Mouse (Mus musculus) lung, postnatal 0 days (tissue): ENCODE data around the gene Ubr2. TPM values are rescaled to one million over a fixed set of nuclear protein-coding genes. Genes with fewer than 3 reads are reported as not detected.

ENCODE experiments used
- ATAC-seq: fragments of 200-750 bp; cut with Nextera tagmentation; 2 replicates; pipeline ENCODE4 v1.8.0; 2017; ENCODE audit warnings: moderate library complexity
- DNase-seq: peaks from one replicate; pipeline ENCODE4 v3.0.0-alpha.2; 2016; ENCODE audit warnings: low spot score
- H3K27ac ChIP-seq: fragments of 300-500 bp; sonication (generic); 2 replicates; pipeline ENCODE4 v1.5.1; 2014; ENCODE audit warnings: antibody characterized with exemption, mild to moderate bottlenecking, low read length, mixed read lengths
- H3K27me3 ChIP-seq: fragments of 300-500 bp; sonication (generic); replicated peaks from 2 replicates; pipeline ENCODE4 v1.6.1; 2014; ENCODE audit warnings: low read length, mixed read lengths; ENCODE audit not compliant: insufficient read depth
- H3K36me3 ChIP-seq: fragments of 300-500 bp; sonication (generic); 2 replicates; pipeline ENCODE4 v1.6.1; 2014; ENCODE audit warnings: low read length, mixed read lengths; ENCODE audit not compliant: insufficient read depth
- H3K4me1 ChIP-seq: fragments of 300-500 bp; sonication (generic); 2 replicates; pipeline ENCODE4 v1.6.1; 2014; ENCODE audit warnings: antibody characterized with exemption, low read depth, low read length, mixed read lengths; ENCODE audit not compliant: insufficient read depth
- H3K4me2 ChIP-seq: fragments of 300-500 bp; sonication (generic); replicated peaks from 2 replicates; pipeline ENCODE4 v1.6.1; 2014; ENCODE audit warnings: low read depth, mild to moderate bottlenecking, low read length, moderate library complexity, mixed read lengths
- H3K4me3 ChIP-seq: fragments of 300-500 bp; sonication (generic); 2 replicates; pipeline ENCODE4 v1.5.1; 2014; ENCODE audit warnings: low read depth, low read length
- H3K9ac ChIP-seq: fragments of 300-500 bp; sonication (generic); replicated peaks from 2 replicates; pipeline ENCODE4 v1.6.1; 2014; ENCODE audit warnings: low read depth, mild to moderate bottlenecking
- H3K9me3 ChIP-seq: fragments of 300-500 bp; sonication (generic); 2 replicates; pipeline ENCODE4 v1.6.1; 2016; ENCODE audit warnings: low read length, mixed read lengths
- CTCF ChIP-seq: IDR thresholded peaks from 2 replicates; pipeline ENCODE4 v1.5.1; 2016; ENCODE audit warnings: antibody characterized with exemption, mild to moderate bottlenecking
- EP300 ChIP-seq: IDR thresholded peaks from 2 replicates; pipeline ENCODE4 v1.6.1; 2016; ENCODE audit warnings: antibody characterized with exemption, mild to moderate bottlenecking, control low read depth
- WGBS: fragments of 180-500 bp; shearing (Covaris S2); extraction: QIAGEN DNeasy Blood & Tissue Kit; methylation state at CpG from one replicate; pipeline ENCODE4 v1.1.7; 2014; 5-methylcytosine and 5-hydroxymethylcytosine counted together
- polyA plus RNA-seq: library from polyadenylated mRNA; unstranded; fragments of >200 nt; fragmentation: Nextera tagmentation; extraction: Ambion mirVana; gene quantifications from 2 replicates; pipeline ENCODE4 v1.2.1, GENCODE M21; 2015

The Ubr2 gene
- polyA plus RNA-seq, 1 experiment from 2014 or later, result 11.8 TPM

DNA sequence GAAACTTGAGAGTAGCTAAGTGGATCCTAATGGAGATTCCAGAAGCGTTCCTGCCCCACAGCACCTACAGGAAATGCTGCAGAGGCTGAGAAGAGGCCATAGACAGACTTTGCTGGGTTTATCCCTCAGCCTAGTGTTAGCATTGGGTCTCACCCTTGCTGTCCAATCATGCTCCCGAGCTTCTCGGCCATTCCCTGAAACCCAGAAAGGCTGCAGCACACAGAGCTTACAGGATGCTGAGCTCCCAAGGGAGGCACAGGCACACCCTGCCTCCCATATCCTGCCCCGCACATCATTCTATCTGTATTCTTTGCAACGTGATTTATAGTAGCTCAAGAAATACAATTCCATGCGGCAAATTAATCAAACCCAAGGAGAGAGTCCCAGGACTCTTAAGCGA is 13.9 kb downstream of the Ubr2 start:
- Histone ChIP-seq H3K27ac (no peak overlapping the region), H3K27me3 (no peaks in the 10 kb centered on the region), H3K4me3 (no peak overlapping the region), H3K4me1 (no peaks in the 10 kb centered on the region), H3K9me3 (no peaks in the 10 kb centered on the region), H3K36me3 (peaks cover 43% of the 10 kb centered on the region), H3K4me2 (no peak overlapping the region), H3K9ac (no peak overlapping the region)
- TF ChIP-seq CTCF (no peak), EP300 (no peak)
- ATAC-seq (peak; percentile 23; the same call in 1 of the 2 replicates), DNase-seq (no peak)
- WGBS, result 57% methylated on average over 7 of the region's 7 CpGs

DNA sequence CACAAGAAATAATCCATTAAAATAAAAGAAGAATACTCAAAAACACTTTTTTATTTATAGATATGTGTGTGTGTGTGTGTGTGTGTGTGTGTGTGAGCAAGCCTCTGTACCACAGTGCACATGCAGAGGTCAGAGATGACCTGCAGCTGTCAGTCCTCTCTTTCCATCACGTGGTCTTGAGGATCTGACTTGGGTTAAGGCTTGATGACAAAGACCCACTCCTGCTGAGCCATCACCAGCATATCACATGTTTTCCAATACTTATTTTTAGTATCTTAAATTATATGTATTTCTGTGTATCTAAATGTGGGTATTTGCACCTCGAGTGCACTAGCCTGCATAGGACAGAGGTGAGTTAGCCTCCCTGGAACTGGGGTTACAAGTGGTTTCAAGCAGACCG is 14.7 kb downstream of the Ubr2 start:
- H3K9ac ChIP-seq, result no peak overlapping the region
- ATAC-seq (no peak), DNase-seq (no peak)
- H3K4me1 ChIP-seq, result no peaks in the 10 kb centered on the region
- peaks cover 46% of the 10 kb centered on the region for H3K36me3 ChIP-seq
- H3K27ac ChIP-seq, result no peak overlapping the region
- 64% methylated on average over 3 of the region's 3 CpGs for WGBS
- no peak overlapping the region for H3K4me3 ChIP-seq
- no peak for TF ChIP-seq CTCF
- TF ChIP-seq EP300, result no peak
- no peaks in the 10 kb centered on the region for H3K27me3 ChIP-seq
- no peaks in the 10 kb centered on the region for H3K9me3 ChIP-seq
- no peak overlapping the region for H3K4me2 ChIP-seq

DNA sequence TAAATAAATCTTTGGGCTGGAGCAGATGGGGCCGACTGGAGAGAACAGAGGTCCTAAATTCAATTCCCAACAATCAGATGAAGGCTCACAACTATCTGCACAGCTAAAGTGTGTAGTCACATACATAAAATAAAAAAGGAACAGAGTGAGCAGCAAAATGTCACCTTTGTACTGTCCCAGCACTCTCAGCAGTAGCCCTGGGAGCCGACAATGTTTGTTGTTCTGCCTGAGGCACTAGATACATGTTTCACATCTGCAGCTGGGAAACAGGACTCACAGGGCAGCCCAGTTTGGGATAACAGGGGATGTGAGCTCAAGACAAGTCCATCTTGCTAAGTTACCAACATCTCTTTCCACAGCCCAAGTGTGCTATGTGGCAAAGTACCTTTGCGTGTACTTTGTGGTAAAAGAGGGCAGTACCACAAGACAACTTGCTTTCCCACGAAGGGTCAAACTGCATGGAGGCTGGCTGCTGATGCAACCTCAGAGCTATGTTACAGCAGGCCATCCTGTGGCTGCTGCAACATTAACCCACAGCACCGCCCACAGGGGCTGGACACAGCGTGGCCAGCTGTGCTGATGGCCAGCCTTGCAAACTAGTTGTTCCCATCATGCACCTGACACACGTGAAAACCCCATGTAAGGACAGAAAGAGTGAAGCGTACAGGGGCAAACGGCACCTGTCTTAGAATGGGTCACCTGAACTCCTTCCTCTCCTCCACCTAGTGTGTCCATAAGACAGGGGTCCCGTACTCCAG is 15.5 kb downstream of the Ubr2 start:
- TF ChIP-seq CTCF (no peak), EP300 (no peak)
- H3K4me2 ChIP-seq, result no peak overlapping the region
- WGBS, result 70% methylated on average over 10 of the region's 10 CpGs
- DNase-seq, result peak; percentile 24
- ATAC-seq, result peak; percentile 50
- H3K4me1 ChIP-seq, result no peaks in the 10 kb centered on the region
- no peak overlapping the region for H3K9ac ChIP-seq
- H3K27me3 ChIP-seq, result no peaks in the 10 kb centered on the region
- no peak overlapping the region for H3K4me3 ChIP-seq
- no peaks in the 10 kb centered on the region for H3K9me3 ChIP-seq
- no peak overlapping the region for H3K27ac ChIP-seq
- H3K36me3 ChIP-seq, result peaks cover 41% of the 10 kb centered on the region

GRCm38 (mm10) chr17:46993625-46994024 is 16.7 kb downstream of the Ubr2 start:
- Histone ChIP-seq H3K4me1 (no peaks in the 10 kb centered on the region), H3K9me3 (no peaks in the 10 kb centered on the region), H3K4me3 (no peak overlapping the region), H3K9ac (no peak overlapping the region), H3K4me2 (no peak overlapping the region), H3K36me3 (peaks cover 41% of the 10 kb centered on the region), H3K27me3 (no peaks in the 10 kb centered on the region), H3K27ac (no peak overlapping the region)
- ATAC-seq (no peak), DNase-seq (no peak)
- no peak for TF ChIP-seq CTCF
- no peak for TF ChIP-seq EP300
- WGBS, result 91% methylated on average over 8 of the region's 8 CpGs

DNA sequence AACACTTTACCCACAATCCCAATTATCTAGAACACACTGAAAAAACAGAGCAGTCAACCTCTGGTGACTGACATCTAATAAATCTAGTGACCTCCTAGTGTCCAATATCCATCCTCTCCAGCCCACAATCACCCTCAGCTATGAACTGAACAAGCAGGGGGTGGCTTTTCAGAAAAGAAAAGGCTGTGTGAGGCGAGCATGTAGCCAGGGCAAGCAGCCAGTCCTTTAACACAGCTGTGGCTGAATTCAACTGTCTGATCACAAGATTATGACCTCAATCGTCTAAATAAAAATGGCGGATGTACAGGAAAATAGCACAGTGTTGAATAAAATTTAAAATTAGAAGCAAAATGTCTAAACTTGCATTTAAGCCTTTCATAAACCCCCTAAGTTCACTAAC is 22.7 kb downstream of the Ubr2 start:
- peaks cover 62% of the 10 kb centered on the region; the same call in 1 of the 2 replicates for H3K36me3 ChIP-seq

DNA sequence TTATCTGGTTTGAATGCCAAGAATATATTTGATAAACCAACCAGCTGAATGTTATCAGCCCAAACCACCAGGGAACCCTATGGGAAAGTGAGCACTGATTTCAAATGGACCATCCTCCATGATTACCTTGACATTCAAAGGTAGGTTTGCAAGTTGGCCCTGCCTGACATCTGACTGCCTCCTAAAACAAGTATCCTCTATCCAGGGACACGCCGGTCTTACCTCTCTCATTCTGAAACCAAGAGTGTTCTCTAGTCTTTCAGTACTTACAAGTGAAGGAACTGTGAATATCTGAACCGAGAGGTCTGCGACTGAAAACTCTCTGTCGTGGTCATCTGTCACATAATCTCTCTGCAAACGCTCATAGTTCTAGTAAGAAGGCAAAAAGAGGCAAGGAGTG is 30.3 kb downstream of the Ubr2 start:
- H3K27me3 ChIP-seq, result no peaks in the 10 kb centered on the region
- no peaks in the 10 kb centered on the region for H3K4me1 ChIP-seq
- no peaks in the 10 kb centered on the region for H3K9me3 ChIP-seq

More for the DNA sequence above, 22.7 kb downstream of the Ubr2 start:
- H3K27me3 ChIP-seq, result no peaks in the 10 kb centered on the region
- H3K4me1 ChIP-seq, result no peaks in the 10 kb centered on the region
- 78% methylated on average over 3 of the region's 3 CpGs for WGBS
- no peaks in the 10 kb centered on the region for H3K9me3 ChIP-seq
- TF ChIP-seq EP300 (no peak), CTCF (no peak)
- H3K9ac ChIP-seq, result no peak overlapping the region
- no peak overlapping the region for H3K4me2 ChIP-seq
- no peak overlapping the region for H3K4me3 ChIP-seq
- DNase-seq (no peak), ATAC-seq (no peak)
- no peak overlapping the region for H3K27ac ChIP-seq

More for the DNA sequence above, 30.3 kb downstream of the Ubr2 start:
- no peak for TF ChIP-seq CTCF
- no peak for TF ChIP-seq EP300
- H3K4me2 ChIP-seq, result no peak overlapping the region
- H3K36me3 ChIP-seq, result peaks cover 96% of the 10 kb centered on the region
- no peak overlapping the region for H3K9ac ChIP-seq
- DNase-seq (no peak), ATAC-seq (no peak)
- H3K4me3 ChIP-seq, result no peak overlapping the region
- 96% methylated on average over 6 of the region's 6 CpGs for WGBS
- H3K27ac ChIP-seq, result no peak overlapping the region
